Mouse (Mus musculus): ENCODE measurements around the gene Olfr784. TPM values are rescaled to one million over a fixed set of nuclear protein-coding genes. Genes with fewer than 3 reads are reported as not detected.
"Not testable (repeated sequence)": the region's sequence is repeated elsewhere in the genome, so short reads cannot be mapped to it uniquely, and the experiment has no call there.

The Olfr784 gene
- not detected in 2 replicates for polyA plus RNA-seq (2016; fragmentation: Nextera tagmentation; extraction: Ambion mirVana)

DNA sequence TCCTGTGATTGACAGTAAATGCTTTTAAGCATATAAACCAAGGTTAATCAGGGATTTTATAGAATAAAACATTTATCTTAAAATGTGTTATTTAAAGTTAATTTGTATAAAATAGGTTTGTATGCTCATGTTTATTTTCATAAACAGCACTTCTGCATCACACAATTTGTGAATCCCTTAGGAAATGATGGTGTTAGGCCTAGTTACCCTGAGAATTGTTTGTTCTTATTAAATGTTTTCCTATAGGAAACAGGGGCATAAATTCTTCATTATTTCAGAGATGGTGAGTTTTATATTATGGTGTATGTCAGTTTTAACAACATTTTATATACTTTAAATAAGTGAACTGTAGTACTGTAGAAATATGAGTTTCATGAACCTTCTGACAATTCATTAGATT is at the start of gene Olfr784:
Gene Olfr784, plus strand, starts transcription at position 301 of the 400 bp plus-strand sequence.
- Histone ChIP-seq H3K9me3 (no peaks in the 10 kb centered on the region), H3K27me3 (no peaks in the 10 kb centered on the region), H3K9ac (replicated peaks) (no peak within 1 kb of the TSS), H3K4me3 (no peak within 1 kb of the TSS), H3K4me2 (replicated peaks) (no peak within 1 kb of the TSS), H3K36me3 (no peaks in the 10 kb centered on the region), H3K27ac (replicated peaks) (no peak within 1 kb of the TSS), H3K4me1 (no peaks in the 10 kb centered on the region)
- ATAC-seq (ENCODE audit: low FRiP score, low read depth), result no peak

GRCm38 (mm10) chr10:129348550-129348949 is 35.3 kb upstream of the Olfr784 start, which contains the start of gene Olfr782:
Olfr782 (plus strand) TSS chr10:129348850.
- no peak for ATAC-seq (ENCODE audit: low FRiP score, low read depth)
- H3K4me3 ChIP-seq, result no peak within 1 kb of the TSS
- no peak within 1 kb of the TSS for H3K9ac ChIP-seq (replicated peaks)
- WGBS, result 96% methylated on average over 3 of the region's 3 CpGs
- no peaks in the 10 kb centered on the region for H3K4me1 ChIP-seq
- no peak within 1 kb of the TSS for H3K4me2 ChIP-seq (replicated peaks)
- no peaks in the 10 kb centered on the region for H3K9me3 ChIP-seq
- no peak within 1 kb of the TSS for H3K27ac ChIP-seq (replicated peaks)
- no peaks in the 10 kb centered on the region for H3K36me3 ChIP-seq
- no peaks in the 10 kb centered on the region for H3K27me3 ChIP-seq

DNA sequence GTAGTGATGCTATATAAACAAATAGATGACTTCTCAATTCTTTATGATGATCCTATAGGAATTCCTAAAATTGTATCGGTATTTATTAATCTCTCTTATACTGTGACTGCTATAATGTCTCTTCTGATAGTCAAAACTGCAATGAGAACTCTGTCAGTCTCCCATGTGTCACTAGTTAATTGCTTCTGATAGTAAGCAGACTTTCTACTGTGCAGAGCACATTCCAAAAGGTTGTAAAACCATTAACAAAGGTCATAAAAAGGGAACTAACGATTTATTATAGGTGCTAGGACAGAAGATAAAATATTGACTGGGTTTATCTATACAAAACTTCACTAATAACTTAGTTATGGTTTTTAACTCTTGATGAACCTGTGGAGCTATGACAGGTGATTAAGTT is 31.4 kb upstream of the Olfr784 start:
- H3K4me3 ChIP-seq; H3K27me3 ChIP-seq; H3K4me1 ChIP-seq; ATAC-seq (ENCODE audit: low FRiP score, low read depth); H3K9ac ChIP-seq (replicated peaks); H3K9me3 ChIP-seq; H3K4me2 ChIP-seq (replicated peaks); H3K36me3 ChIP-seq; H3K27ac ChIP-seq (replicated peaks): not testable (repeated sequence)
- WGBS, result 73% methylated on average over 2 of the region's 2 CpGs

- H3K27ac ChIP-seq (replicated peaks); ATAC-seq (ENCODE audit: low FRiP score, low read depth); H3K36me3 ChIP-seq; H3K9ac ChIP-seq (replicated peaks); H3K9me3 ChIP-seq; H3K27me3 ChIP-seq; H3K4me3 ChIP-seq; H3K4me2 ChIP-seq (replicated peaks); H3K4me1 ChIP-seq: not testable (repeated sequence)
- 82% methylated on average over 4 of the region's 4 CpGs for WGBS
Observed at GRCm38 (mm10) chr10:129356496-129356895, 27.4 kb upstream of the Olfr784 start.

GRCm38 (mm10) chr10:129357307-129357706 is 26.6 kb upstream of the Olfr784 start:
- no peak overlapping the region for H3K4me3 ChIP-seq
- H3K36me3 ChIP-seq, result no peaks in the 10 kb centered on the region
- H3K27ac ChIP-seq (replicated peaks), result no peak overlapping the region
- H3K27me3 ChIP-seq, result no peaks in the 10 kb centered on the region
- ATAC-seq (ENCODE audit: low FRiP score, low read depth), result no peak
- no peaks in the 10 kb centered on the region for H3K4me1 ChIP-seq
- H3K9me3 ChIP-seq, result no peaks in the 10 kb centered on the region
- no peak overlapping the region for H3K9ac ChIP-seq (replicated peaks)
- 80% methylated on average over 5 of the region's 5 CpGs for WGBS
- no peak overlapping the region for H3K4me2 ChIP-seq (replicated peaks)

- not testable (repeated sequence) for ATAC-seq (ENCODE audit: low FRiP score, low read depth); H3K36me3 ChIP-seq
- WGBS, result 91% methylated on average over 5 of the region's 5 CpGs
Observed at GRCm38 (mm10) chr10:129374051-129374450, 9.8 kb upstream of the Olfr784 start.

DNA sequence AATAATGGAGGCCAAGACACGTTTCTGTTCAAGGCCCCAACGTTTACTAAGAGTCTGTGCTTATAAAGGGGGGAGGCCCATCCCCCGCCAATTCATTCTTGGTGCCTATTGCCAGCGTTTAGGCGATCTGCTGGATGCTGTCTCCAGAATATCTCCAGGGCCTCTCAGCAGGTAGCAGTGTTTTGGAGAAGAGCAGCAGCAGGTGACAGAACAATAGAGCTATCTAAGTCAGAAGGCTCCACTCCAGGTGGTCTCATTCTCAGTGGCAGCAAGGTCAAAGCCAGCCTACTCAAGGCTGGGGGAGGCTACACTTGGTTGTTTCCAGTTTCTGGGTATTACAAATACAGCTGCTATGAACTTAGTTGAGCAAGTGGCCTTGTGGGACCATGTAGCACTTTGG is 17.0 kb downstream of the Olfr784 start:
- Histone ChIP-seq H3K27ac (replicated peaks) (no peak overlapping the region), H3K4me3 (no peak overlapping the region), H3K9me3 (no peaks in the 10 kb centered on the region), H3K4me1 (no peaks in the 10 kb centered on the region), H3K36me3 (no peaks in the 10 kb centered on the region), H3K9ac (replicated peaks) (no peak overlapping the region), H3K27me3 (no peaks in the 10 kb centered on the region), H3K4me2 (replicated peaks) (no peak overlapping the region)
- no peak for ATAC-seq (ENCODE audit: low FRiP score, low read depth)
- WGBS, result 41% methylated on average over 5 of the region's 5 CpGs

More at GRCm38 (mm10) chr10:129374051-129374450, 9.8 kb upstream of the Olfr784 start:
- not testable (repeated sequence) for H3K9me3 ChIP-seq; H3K9ac ChIP-seq (replicated peaks); H3K4me3 ChIP-seq; H3K4me2 ChIP-seq (replicated peaks); H3K27me3 ChIP-seq; H3K4me1 ChIP-seq; H3K27ac ChIP-seq (replicated peaks)

DNA sequence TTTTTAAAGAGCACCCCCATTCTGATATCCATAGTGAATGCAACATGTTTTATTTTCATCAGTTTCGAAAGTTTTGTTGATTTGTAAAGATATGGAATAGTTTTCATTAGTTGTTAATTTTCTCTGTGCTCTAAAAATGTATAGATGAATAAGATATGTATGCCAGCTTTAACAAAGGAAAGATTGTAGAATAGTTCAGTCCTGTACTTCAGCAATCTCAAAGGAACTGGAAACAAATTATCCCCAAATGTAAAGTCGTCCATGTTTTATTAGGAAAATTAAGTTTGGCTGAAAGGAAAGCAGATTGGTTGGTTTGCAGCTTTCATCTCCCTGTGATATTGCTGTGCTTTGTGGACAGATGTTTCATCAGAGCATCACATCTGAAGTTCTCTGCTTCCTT is 21.2 kb downstream of the Olfr784 start, which contains the start of gene Olfr785:
Gene Olfr785, plus strand, starts transcription at position 301 of the 400 bp plus-strand sequence.
- Histone ChIP-seq H3K9ac (replicated peaks) (no peak within 1 kb of the TSS), H3K4me2 (replicated peaks) (no peak within 1 kb of the TSS), H3K4me3 (no peak within 1 kb of the TSS), H3K36me3 (no peaks in the 10 kb centered on the region), H3K9me3 (no peaks in the 10 kb centered on the region), H3K27ac (replicated peaks) (no peak within 1 kb of the TSS), H3K27me3 (no peaks in the 10 kb centered on the region), H3K4me1 (no peaks in the 10 kb centered on the region)
- 85% methylated on average over 2 of the region's 2 CpGs for WGBS
- ATAC-seq (ENCODE audit: low FRiP score, low read depth), result no peak

- H3K4me3 ChIP-seq, result no peak within 1 kb of the TSS
- no peaks in the 10 kb centered on the region for H3K9me3 ChIP-seq
- H3K9ac ChIP-seq (replicated peaks), result no peak within 1 kb of the TSS
- H3K4me1 ChIP-seq, result no peaks in the 10 kb centered on the region
- no peak for ATAC-seq (ENCODE audit: low FRiP score, low read depth)
- no peaks in the 10 kb centered on the region for H3K36me3 ChIP-seq
- H3K27me3 ChIP-seq, result no peaks in the 10 kb centered on the region
- H3K27ac ChIP-seq (replicated peaks), result no peak within 1 kb of the TSS
- H3K4me2 ChIP-seq (replicated peaks), result no peak within 1 kb of the TSS
Observed at GRCm38 (mm10) chr10:129427006-129427405, 43.1 kb downstream of the Olfr784 start, which contains the start of gene Olfr786. Olfr786 (plus strand) TSS chr10:129427306.

Other genes with a start within 250 kb of the Olfr784 start
- not detected in 2 replicates for gene Olfr770, start 245.1 kb upstream of the Olfr784 start, polyA plus RNA-seq (2016; fragmentation: Nextera tagmentation; extraction: Ambion mirVana)
- not detected in 2 replicates for gene Olfr771, start 219.3 kb upstream of the Olfr784 start, polyA plus RNA-seq (2016; fragmentation: Nextera tagmentation; extraction: Ambion mirVana)
- not detected in 2 replicates for gene Olfr772, start 206.2 kb upstream of the Olfr784 start, polyA plus RNA-seq (2016; fragmentation: Nextera tagmentation; extraction: Ambion mirVana)
- gene Olfr773, start 196.7 kb upstream of the Olfr784 start, polyA plus RNA-seq (2016; fragmentation: Nextera tagmentation; extraction: Ambion mirVana), result not detected in 2 replicates
- not detected in 2 replicates for gene Olfr774, start 147.9 kb upstream of the Olfr784 start, polyA plus RNA-seq (2016; fragmentation: Nextera tagmentation; extraction: Ambion mirVana)
- not detected in 2 replicates for gene Olfr775, start 135.7 kb upstream of the Olfr784 start, polyA plus RNA-seq (2016; fragmentation: Nextera tagmentation; extraction: Ambion mirVana)
- not detected in 2 replicates for gene Olfr776, start 125.0 kb upstream of the Olfr784 start, polyA plus RNA-seq (2016; fragmentation: Nextera tagmentation; extraction: Ambion mirVana)
- gene Olfr777, start 112.6 kb upstream of the Olfr784 start, polyA plus RNA-seq (2016; fragmentation: Nextera tagmentation; extraction: Ambion mirVana), result not detected in 2 replicates
- not detected in 2 replicates for gene Olfr780, start 66.0 kb upstream of the Olfr784 start, polyA plus RNA-seq (2016; fragmentation: Nextera tagmentation; extraction: Ambion mirVana)
- not detected in 2 replicates for gene Olfr781, start 55.2 kb upstream of the Olfr784 start, polyA plus RNA-seq (2016; fragmentation: Nextera tagmentation; extraction: Ambion mirVana)
- not detected in 2 replicates for gene Olfr782, start 35.2 kb upstream of the Olfr784 start, polyA plus RNA-seq (2016; fragmentation: Nextera tagmentation; extraction: Ambion mirVana)
- not detected in 2 replicates for gene Olfr785, start 21.3 kb downstream of the Olfr784 start, polyA plus RNA-seq (2016; fragmentation: Nextera tagmentation; extraction: Ambion mirVana)
- not detected in 2 replicates for gene Olfr786, start 43.2 kb downstream of the Olfr784 start, polyA plus RNA-seq (2016; fragmentation: Nextera tagmentation; extraction: Ambion mirVana)
- not detected in 2 replicates for gene Olfr787, start 77.8 kb downstream of the Olfr784 start, polyA plus RNA-seq (2016; fragmentation: Nextera tagmentation; extraction: Ambion mirVana)
- gene Olfr788, start 86.9 kb downstream of the Olfr784 start, polyA plus RNA-seq (2016; fragmentation: Nextera tagmentation; extraction: Ambion mirVana), result not detected in 2 replicates
- gene Olfr789, start 100.7 kb downstream of the Olfr784 start, polyA plus RNA-seq (2016; fragmentation: Nextera tagmentation; extraction: Ambion mirVana), result not detected in 2 replicates
- not detected in 2 replicates for gene Olfr790, start 114.4 kb downstream of the Olfr784 start, polyA plus RNA-seq (2016; fragmentation: Nextera tagmentation; extraction: Ambion mirVana)
- not detected in 2 replicates for gene Olfr791, start 137.7 kb downstream of the Olfr784 start, polyA plus RNA-seq (2016; fragmentation: Nextera tagmentation; extraction: Ambion mirVana)
- gene Olfr792, start 155.1 kb downstream of the Olfr784 start, polyA plus RNA-seq (2016; fragmentation: Nextera tagmentation; extraction: Ambion mirVana), result not detected in 2 replicates
- gene Olfr794, start 183.6 kb downstream of the Olfr784 start, polyA plus RNA-seq (2016; fragmentation: Nextera tagmentation; extraction: Ambion mirVana), result not detected in 2 replicates
- not detected in 2 replicates for gene Olfr796, start 228.5 kb downstream of the Olfr784 start, polyA plus RNA-seq (2016; fragmentation: Nextera tagmentation; extraction: Ambion mirVana)
- not detected in 2 replicates for gene Olfr798, start 243.9 kb downstream of the Olfr784 start, polyA plus RNA-seq (2016; fragmentation: Nextera tagmentation; extraction: Ambion mirVana)

All from midbrain, embryonic 12.5 days (tissue).